Mouse (Mus musculus) kidney, postnatal 14 days (tissue): ENCODE measurements around the gene Slain2.

Source experiments
- DNase-seq: peaks from one replicate; pipeline ENCODE4 v3.0.0; 2022; ENCODE audit warnings: mixed read lengths

Gene Slain2

GRCm38 (mm10) chr5:73014745-73015144 lies 100.6 kb downstream of the Slain2 start:
- DNase-seq: no peak

GRCm38 (mm10) chr5:73023801-73024200 lies 109.7 kb downstream of the Slain2 start:
- DNase-seq: no peak
